Mouse (Mus musculus) G1E (cell line): ENCODE data around the gene Ripply1.

Experiments
- CTCF ChIP-seq: IDR thresholded peaks from 2 replicates; pipeline ENCODE4 v1.5.1; 2012; ENCODE audit warnings: low read depth, low read length, inconsistent platforms, mixed read lengths
- GATA1 ChIP-seq: IDR thresholded peaks from 2 replicates; pipeline ENCODE4 v1.6.1; 2012; ENCODE audit warnings: borderline replicate concordance, low read length, inconsistent platforms, mixed read lengths

DNA sequence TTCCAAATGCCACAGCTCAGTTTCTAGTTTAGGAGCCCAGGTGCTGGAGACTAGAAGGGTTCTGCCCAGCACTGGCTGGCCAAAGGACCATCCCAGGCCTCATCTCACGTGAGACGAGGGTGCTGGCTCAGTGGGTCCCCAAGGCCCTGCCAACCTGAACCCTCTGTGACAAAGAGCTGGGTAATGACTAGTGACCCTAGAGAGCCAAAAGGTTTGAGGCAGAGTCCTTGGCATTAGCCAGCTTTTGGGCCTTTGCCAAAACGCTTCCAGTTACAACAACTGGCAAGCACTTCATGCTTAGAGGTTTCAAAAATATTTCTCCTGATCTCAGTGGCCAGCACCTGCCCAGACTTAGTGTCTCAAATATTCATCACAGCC lies 881 bp upstream of the Ripply1 start:
- TF ChIP-seq CTCF (no peak), GATA1 (no peak)
